Mouse (Mus musculus): ENCODE results near the gene Hoxa6.

Hoxa6 gene

DNA sequence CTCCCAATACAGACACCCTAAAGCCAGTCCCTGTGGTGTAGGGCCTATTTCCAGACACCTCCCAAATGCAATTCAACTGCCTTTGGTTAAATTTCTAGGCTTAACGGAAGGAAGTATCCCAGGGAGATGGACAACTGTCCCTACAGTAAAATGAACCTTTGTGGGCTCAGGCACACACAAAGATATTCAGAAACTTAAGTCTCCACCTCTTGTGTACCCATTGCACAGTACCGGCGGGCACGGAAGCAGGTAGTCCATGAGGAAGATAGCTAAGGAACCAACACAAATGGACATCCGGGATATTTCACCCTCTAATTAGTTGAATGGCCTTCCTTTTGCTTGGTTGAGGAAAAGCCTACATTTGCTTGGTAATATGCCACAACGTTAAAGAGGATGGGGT lies 32.1 kb downstream of the Hoxa6 start:
- DNase-seq: no peak

DNA sequence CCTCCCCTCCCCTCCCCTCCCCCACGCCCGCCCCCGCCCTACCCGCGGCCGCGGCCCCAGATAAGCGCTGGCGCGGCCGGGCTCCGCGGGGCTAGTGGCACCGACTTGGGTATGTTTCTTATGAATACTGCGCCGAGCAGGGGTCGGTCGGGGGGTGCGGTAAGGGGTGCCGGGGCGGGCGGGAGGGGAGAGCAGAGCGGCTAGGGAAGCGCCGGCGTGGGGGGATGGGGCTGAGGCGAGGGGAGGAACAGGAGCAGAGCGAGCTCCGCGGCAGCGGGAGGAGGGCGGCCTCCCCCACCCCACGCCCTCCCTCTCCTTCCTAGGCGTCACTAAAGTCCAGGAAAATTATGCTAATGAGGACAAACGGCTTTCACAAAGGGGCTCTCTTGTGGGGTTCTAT lies 32.7 kb downstream of the Hoxa6 start:
- DNase-seq: peak in 1 of 2 experiments; percentile 82

DNA sequence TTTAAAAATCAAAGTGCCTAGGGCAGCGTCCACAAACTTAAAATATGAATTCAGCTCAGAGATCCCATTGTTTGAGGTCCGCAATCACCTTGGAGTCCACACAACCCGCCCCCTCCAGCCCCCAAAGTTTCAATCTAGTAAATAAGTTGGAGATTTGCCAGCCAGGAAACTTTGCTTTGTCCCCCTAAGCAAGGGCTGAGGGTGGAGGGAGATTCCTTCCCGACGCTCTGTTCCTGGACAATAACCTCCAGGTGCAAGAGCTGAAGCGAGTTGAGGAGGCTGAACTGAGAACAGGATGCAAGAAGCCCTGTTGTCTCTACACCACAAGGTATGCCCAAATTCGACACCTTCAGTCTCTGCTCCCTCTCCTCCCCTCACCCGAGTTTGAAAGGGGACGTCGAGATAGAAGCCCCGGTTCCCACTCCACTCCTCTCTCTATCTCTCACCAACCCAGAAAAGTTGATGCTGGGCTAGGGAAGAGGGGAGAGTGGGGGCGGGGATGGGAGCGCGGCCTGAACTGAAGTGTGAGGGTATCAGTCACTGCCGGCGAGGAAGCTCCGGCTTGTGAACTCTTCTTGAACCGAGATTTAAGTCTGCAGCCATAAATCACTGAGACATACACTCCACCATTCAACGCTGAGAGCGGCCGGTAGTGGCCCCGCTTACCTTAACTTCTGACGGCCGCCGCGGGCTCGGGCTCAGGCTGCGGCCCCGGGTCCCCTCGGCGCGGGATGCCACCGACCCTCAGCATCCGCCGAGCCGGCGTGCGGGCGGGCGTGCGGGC lies 33.4 kb downstream of the Hoxa6 start:
- DNase-seq: peak; percentile 58 to 70

DNA sequence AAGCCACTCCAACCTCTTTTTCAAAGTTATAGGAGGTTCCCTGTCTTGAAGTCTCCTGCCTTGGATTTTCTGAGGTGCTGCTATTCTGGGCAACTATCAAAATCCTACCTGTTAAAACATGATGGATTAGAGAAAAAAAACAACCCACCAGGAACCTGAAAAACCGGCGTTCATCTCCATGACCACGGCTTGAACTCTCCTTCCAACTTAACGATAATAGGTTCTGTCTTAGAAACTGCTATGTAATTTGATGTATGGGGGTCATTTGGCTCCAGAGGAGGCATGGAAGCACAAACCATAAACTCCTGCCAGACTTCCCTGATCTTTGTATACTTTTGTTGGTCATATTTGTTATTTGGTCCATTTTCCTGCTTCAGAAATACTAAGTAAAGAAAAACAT lies 34.9 kb downstream of the Hoxa6 start:
- DNase-seq: no peak

DNA sequence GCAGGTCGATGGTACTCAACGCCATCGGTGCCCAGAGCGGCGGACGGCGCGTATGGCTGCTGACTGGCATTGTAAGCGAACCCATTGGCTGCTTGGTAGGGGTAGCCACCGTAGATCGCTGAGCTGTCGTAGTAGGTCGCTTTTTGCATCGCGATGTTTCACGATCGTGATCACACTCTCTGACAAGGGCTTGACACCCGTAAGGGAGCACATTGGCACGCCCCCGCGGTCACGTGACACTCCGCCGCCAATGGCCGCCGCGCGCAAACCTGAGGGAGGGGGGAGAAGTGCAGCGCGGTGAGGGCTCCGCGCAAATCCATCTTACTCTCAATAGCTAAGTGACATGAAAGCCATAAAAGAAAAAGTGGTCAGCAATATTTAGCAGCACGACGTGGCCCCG lies 36.0 kb downstream of the Hoxa6 start:
- peak; percentile 95 to 97 for DNase-seq

DNA sequence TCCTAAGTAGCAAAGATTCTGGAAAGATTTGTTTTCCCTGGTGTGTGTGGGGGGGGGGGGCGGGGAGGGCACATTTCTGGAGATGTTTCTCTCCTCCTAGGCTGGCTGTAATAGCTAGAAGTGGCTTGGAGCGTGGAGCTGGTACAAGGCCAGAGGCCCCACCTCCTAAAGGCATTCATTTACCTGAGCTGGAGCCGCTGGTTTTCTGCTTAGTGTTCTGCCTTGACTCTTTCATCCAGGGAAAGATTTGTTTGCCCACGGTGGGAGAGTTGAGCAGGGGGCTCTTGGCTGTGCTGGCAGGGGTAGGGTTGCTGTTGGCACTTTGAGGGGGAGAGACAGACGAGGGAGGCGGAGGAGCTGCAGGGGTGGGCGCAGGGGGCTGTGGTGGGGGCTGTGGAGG lies 36.6 kb downstream of the Hoxa6 start:
- peak; percentile 52 to 65 for DNase-seq

DNA sequence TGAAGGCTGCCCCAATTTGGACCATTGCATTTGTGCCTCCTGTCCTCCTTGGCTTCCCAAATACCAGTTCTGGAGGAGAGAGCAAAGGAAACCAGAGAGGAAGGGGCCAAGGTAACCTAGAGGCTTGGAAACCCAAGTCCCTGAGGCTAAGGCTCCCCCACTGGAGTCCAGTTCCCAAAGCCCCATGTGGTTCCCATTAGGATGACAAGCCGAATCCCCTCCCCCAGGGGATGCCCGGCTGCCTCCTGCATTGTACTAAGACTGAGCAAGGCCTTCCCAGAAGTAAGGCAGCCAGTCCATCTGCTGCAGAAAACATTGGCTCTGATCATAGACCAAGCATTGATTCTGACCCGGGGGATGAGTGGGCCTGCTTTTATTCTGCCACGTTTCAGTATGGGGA lies 37.2 kb downstream of the Hoxa6 start:
- DNase-seq: no peak

DNA sequence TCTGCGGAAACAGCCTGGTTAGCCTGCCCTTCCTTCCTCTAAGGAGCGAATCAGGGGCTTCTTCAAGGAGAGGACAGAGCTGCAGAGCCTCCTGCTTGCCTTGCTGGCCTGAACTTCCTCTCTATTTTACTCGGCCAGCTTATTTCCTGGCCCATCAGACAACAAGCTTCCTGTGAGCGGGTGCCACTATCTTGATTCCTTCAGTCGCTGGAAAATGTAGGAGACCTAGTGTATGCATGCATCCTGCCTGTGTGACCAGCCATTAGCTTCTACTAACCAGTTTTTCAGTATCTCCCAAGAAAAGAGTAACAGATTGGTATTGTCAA lies 37.7 kb downstream of the Hoxa6 start:
- DNase-seq: no peak

DNA sequence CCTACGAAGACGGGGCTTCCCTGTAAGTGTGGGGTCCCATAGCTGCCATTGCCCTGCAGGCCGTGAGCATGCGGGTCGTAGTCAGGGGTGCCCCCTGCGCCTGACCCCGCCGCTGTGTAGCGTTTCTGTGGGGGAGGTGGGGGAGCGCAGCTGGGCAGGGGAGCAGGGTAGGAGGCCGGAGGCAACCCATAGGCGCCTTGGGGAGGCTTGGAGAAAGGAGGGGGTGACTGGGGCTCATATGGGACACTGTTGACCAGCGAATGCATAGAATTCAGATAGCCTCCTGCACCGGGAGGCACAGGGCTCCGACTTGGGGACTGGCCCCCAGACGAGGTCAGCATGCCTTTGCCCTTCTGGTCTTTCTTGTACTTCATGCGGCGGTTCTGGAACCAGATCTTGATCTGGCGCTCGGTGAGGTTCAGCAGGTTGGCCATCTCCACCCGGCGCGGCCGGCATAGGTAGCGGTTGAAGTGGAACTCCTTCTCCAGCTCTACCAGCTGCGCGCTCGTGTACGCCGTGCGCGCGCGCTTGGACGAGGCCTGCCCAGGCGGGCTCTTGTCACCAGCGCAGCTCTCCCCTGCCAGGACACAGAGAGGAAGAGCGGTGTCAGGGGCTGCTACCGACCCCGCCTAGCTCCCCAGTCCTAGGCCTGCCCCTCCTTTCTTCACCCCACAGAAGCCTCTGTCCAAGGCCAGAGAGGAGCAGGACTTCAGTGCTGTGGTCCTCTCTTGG lies 38.2 kb downstream of the Hoxa6 start:
- peak; percentile 56 to 58 for DNase-seq

DNA sequence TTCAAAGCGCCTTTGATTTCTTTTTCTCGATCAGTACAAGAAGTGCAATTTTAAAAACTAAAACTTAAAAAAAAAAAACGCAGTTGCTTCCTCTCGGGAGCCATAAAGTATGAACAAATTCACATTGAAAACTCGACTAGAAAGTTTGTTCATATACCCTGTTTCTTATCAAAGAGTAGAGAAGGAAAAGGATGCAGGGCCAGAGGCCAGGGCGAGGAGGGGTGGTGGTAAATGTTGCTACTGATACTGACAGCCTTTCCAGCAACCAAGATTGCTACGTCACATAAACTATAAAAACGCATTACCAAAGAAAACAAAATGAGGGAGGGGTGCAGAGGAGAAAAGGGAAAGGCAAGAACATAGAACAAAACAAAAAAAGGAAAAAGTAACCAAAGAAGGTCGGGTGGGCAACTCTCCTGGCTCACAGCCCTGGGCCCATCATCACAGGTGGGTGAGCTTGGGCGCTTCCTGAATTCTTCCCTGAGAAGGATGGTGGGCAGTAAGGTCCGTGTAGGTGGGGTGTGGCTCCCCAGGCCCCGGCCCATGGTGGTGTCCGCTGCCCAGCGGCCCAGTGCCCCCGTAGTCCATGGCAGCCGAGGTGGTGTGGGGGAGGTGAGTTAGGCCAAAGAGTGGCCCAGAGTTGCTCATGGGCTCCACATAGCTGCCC lies 38.9 kb downstream of the Hoxa6 start:
- DNase-seq: no peak

DNA sequence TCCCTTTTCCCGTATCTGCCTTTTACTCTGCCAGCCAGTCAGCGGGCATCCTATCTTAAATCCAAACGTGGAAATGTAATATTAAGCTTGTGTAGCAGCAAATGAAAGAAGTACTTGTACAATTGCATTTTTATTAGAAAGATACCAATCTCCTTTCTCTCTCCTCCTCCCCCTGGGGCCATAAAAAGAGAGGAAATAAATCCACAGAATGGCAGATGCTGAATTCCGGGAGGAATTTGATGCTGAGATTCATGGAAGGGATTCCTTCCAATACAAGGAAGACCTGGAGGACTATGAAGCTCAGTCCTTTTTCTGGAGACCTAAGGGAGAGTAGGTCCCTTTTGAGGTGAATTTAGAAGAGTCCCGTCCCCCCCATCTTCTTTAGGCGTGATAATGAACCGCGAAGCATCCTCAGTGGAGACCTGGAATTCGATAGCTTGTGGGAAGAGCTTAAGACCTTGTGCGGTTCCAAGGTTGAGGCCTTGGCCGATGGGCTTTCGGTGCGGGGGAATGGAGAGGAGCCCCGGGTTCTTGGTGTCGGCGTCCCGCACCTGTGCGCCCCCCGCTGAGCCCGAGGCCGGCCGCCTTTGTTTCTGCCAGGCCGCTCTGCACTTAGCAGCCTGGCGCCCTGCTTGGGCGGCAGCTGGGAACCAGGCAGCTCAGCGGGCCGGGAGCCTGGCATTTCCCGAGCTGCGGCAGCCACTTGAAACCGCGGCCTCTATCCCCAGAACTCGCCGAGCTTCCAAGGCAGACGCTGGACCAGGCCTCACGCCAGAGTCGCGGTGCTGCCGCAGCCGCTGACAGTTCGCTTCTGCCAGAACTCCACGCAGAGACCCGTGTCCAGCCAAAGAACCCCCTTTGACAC lies 40.1 kb downstream of the Hoxa6 start:
- DNase-seq: no peak

DNA sequence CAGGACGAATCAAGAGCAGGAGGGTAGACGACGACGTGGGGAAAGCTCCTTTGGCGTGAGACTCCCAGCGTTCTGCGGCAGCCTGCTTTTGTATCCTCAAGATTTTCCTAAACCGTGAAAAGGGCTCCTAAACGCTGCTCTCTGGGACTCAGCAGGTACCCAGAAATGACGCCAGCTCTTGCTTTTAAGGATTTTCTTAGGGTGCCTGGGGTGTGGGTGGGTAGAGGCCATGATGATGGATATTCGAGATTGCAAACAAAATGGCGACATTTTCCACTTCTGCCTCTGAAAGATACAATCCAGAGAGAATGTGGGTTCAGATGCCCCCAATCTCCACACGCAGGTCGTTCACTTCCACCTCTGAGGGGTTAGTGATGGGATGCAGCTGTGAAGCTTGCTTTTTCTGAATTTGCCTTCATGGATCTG lies 40.8 kb downstream of the Hoxa6 start:
- no peak for DNase-seq

DNA sequence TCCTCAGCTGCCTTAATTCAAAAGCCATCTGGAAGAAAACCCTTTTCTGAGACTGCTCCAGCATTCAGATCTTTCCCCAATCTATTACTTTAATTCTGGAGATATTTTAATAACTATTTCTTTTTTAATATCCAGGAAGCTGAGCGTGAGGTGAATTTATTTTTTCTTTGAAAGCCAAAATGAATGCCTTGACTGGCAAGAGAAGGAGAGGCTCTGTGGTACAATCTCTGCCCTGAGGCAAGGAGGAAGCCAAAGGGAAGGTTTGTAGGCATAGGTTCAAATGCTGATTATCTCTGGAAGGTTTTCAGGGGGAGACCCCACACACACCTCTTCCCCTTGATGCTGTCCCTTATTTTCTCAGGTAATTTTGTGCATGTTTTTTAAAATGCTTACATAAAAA lies 41.3 kb downstream of the Hoxa6 start:
- no peak for DNase-seq

DNA sequence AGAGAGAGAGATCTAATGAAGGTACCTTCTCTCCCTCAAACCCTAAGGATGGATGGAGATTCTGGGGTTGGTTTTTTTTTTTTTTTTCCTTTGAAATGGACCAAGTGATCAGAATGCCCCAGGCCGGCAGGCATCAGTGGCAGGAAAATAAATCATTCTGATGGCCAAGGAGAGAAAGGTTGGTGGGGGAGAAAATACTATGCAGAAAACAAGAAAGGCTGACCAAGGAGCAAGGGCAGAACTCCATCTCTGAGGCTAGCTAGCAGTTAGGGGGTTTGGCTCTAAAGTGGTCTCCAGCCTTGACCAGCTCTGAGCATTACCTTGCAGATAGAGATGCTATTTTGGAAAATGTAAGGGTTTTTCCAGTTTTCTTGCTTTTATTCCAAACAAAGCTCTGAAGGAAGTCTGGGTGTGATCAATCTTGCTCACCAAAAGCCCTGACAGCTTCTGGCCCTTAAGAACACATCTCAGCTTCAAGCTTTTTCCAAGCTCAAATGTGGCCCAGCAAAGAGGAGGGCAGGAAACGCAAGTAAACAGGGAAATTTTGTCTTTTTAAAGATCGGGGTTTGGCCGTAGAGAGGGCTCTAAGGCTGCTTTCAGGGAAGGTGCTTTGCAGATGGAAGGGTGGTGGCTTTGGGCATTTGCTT lies 42.0 kb downstream of the Hoxa6 start:
- no peak for DNase-seq

DNA sequence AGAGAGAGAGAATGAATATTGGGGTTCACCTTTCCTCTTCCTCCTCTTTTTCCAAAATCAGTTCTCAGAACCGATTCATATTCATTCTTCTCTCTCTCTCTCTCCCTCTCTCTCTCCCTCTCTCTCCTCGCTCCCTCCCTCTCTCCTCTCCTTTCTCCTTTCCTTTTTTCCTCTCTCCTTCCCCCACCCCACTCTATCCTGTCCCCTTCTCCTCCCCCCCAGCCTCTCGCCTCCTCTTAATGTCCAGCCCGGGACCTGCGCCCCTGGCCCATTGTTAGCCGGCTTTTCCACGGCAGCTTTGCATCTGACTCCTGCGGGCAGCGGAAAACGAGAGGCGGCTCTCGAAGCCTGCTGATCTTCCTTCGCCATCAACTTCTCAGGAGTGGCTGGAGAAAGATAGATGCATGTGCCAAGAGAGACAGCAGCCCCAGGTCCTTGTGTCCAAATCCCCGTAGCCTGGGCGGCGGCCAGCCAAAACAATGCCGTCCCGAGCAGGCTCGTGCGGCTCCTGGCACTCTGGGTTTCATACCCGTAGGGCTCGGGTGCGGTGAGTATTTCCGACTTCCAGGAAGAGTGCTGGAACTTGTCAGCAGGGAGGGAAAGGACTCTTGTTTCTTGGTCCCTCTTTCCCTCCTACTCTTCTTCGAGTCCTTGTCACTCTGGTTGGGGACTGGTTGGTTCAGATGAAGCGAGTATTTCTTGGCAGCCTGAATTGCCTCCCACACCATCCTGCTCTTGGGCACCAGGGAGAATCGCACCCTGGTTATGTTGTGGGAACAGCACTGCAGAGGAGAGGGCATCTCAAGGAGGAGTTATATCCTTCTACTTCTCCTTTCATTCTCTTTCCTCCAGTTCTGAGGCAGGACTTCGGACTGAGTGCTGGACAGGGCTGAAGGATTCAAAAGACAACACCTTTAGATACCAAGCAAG lies 42.8 kb downstream of the Hoxa6 start:
- peak in 1 of 2 experiments; percentile 60 for DNase-seq

DNA sequence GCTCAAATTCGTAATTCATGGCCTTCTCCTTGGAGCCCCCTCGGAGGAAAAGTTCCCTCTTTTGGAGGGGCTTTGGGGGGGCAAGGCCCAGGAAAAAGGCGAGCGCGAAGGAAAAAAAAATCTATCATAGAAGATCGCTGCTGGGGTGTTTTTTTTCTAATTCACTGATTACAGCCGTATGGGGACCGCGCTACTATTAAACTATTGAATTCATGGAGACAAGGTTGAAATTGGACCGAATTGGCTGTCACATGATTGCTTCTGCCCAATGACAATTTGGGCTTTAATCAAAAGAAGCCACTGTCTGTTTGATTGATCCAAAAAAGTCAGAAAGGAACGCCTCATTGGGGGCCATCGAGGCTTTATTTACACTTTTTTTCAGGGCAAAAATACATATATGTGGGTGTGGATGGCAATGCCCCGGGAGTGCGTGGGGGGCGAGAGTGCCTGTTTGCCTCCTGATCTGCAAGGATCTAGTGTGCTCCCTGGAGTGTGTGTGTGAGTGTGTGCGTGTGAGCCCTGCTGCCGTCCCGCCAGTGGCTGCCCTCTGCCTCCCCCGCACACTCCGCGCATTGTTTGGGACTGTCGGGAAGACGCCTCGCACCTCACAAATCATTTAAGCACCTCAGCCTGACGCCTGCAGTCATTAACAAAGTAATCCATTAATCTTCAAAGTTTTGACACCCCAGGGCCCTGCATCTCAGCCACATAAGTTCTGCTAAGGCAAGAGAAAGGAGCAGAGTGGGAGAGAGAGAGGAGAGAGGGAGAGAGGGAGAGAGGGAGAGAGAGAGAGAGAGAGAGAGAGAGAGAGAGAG lies 43.7 kb downstream of the Hoxa6 start, which contains the start of gene Hoxa2:
Gene Hoxa2, minus strand, starts transcription at position 206 of the 815 bp plus-strand sequence.
- DNase-seq: peak in 1 of 2 experiments; percentile 54

DNA sequence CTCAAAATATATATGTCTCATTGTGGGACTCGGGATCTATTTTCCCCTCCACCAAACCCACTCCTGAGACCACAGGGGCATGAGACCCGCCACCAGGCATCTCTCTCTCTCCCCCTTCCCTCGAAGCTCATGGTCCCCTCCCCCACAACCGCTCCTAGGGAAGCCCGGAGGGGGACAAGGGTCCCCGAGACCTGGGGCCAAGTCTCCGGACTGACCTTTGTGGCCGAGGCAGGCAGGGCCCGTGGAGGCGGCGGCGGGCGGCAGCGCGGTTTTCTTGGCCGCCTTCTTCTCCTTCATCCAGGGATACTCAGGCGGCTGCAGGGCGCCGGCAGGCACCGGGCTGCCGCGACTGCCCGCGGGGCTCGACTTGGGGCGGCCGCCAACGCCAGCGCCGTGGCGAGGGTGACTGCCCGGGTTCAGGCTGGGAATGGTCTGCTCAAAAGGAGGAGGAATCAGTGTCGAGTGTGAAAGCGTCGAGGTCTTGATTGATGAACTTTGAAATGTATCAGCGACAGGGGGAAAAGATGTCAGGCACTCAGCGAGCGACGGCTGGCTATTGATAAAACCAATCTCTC lies 44.4 kb downstream of the Hoxa6 start:
- DNase-seq: peak in 1 of 2 experiments; percentile 60

DNA sequence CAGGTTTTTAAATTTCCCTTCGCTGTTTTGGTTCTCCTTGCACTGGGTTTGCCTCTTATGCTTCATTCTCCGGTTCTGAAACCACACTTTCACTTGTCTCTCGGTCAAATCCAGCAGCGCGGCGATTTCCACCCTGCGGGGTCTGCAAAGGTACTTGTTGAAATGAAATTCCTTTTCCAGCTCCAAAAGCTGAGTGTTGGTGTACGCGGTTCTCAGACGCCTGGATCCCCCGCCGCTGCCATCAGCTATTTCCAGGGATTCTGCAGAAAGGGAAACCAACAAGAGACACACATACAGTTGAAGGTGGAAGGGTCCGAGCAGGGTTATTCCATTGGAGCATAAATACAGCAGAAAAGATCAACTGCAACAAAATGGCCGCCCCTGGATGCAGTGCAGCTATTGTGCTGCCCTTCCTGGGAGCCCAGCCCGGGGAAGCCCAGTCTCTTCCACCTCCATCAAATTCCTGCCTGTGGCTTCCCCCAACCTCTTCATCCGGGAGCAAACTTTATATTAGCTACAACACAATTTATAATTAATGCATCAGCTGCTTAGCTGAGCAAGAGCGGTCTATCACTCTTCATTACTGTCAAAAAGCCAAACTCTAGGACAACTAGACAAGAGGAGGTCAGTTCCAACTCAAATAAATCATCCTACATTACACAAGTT lies 45.0 kb downstream of the Hoxa6 start:
- DNase-seq: no peak
